Mouse (Mus musculus): ENCODE measurements at regions not wholly inside any gene's neighbourhood (a gene's known extent, or its start where the extent isn't known, plus 50 kb on each side); places are given as distances from the start of the nearest gene placed in this dataset.

GRCm38 (mm10) chr3:66400791-66401568, 104.3 kb upstream of the Veph1 start:
- Histone ChIP-seq H3K9me3 (ENCODE audit: low read length) (no peaks in the 10 kb centered on the region), H3K36me3 (ENCODE audit: insufficient read depth, low read length) (no peaks in the 10 kb centered on the region), H3K4me1 (ENCODE audit: insufficient read depth, low read length) (no peaks in the 10 kb centered on the region), H3K27me3 (ENCODE audit: insufficient read depth, low read length) (no peaks in the 10 kb centered on the region), H3K27ac (ENCODE audit: low read length) (no peak overlapping the region), H3K9ac (replicated peaks; ENCODE audit: low read length) (no peak overlapping the region), H3K4me2 (replicated peaks; ENCODE audit: low read depth, low read length) (peak overlapping the region; percentile 22; the same call in 1 of the 2 replicates), H3K4me3 (ENCODE audit: low read length) (no peak overlapping the region)
- 23% methylated on average over 16 of the region's 16 CpGs for WGBS
- ATAC-seq (ENCODE audit: low FRiP score, low TSS enrichment): peak; percentile 67

GRCm38 (mm10) chr3:66398214-66399150, 101.8 kb upstream of the Veph1 start:
- H3K4me1 ChIP-seq (ENCODE audit: insufficient read depth, low read length): no peaks in the 10 kb centered on the region
- no peak overlapping the region for H3K9ac ChIP-seq (replicated peaks; ENCODE audit: low read length)
- 69% methylated on average over 12 of the region's 12 CpGs for WGBS
- no peaks in the 10 kb centered on the region for H3K9me3 ChIP-seq (ENCODE audit: low read length)
- no peak overlapping the region for H3K4me2 ChIP-seq (replicated peaks; ENCODE audit: low read depth, low read length)
- no peak overlapping the region for H3K4me3 ChIP-seq (ENCODE audit: low read length)
- no peak overlapping the region for H3K27ac ChIP-seq (ENCODE audit: low read length)
- no peak for ATAC-seq (ENCODE audit: low FRiP score, low TSS enrichment)
- H3K27me3 ChIP-seq (ENCODE audit: insufficient read depth, low read length): no peaks in the 10 kb centered on the region
- no peaks in the 10 kb centered on the region for H3K36me3 ChIP-seq (ENCODE audit: insufficient read depth, low read length)

- H3K4me3 ChIP-seq (ENCODE audit: low read length): no peak overlapping the region
- H3K36me3 ChIP-seq (ENCODE audit: insufficient read depth, low read length): no peaks in the 10 kb centered on the region
- no peak overlapping the region for H3K4me2 ChIP-seq (replicated peaks; ENCODE audit: low read depth, low read length)
- H3K27ac ChIP-seq (ENCODE audit: low read length): no peak overlapping the region
- no peak for ATAC-seq (ENCODE audit: low FRiP score, low TSS enrichment)
- H3K27me3 ChIP-seq (ENCODE audit: insufficient read depth, low read length): no peaks in the 10 kb centered on the region
- 60% methylated on average over 14 of the region's 14 CpGs for WGBS
- H3K9me3 ChIP-seq (ENCODE audit: low read length): no peaks in the 10 kb centered on the region
- H3K9ac ChIP-seq (replicated peaks; ENCODE audit: low read length): no peak overlapping the region
- H3K4me1 ChIP-seq (ENCODE audit: insufficient read depth, low read length): no peaks in the 10 kb centered on the region
These were observed 78.7 kb upstream of the Veph1 start for GRCm38 (mm10) chr3:66375088-66375910.

DNA sequence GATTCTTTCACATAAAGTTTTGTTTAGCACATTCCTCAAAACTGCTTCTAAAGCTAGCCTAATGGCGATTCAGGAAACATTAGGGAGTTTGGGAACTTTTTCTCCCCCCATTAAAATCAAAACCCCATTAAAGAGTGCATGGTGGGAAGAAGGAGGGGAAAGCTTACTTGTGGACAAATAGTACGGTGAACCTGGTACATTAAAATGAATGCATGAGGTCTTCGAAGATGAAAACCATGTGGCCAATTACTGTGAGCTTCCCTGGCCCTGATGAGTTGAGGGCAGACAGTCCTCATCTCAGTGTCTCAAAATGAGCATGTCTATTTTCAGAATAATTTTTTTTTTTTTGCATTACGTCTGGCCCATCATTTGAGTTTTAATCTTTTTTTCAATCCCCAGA, 78.0 kb upstream of the Veph1 start:
- no peak for ATAC-seq (ENCODE audit: low FRiP score, low TSS enrichment)
- Histone ChIP-seq H3K27me3 (ENCODE audit: insufficient read depth, low read length) (no peaks in the 10 kb centered on the region), H3K9me3 (ENCODE audit: low read length) (no peaks in the 10 kb centered on the region), H3K9ac (replicated peaks; ENCODE audit: low read length) (no peak overlapping the region), H3K4me1 (ENCODE audit: insufficient read depth, low read length) (no peaks in the 10 kb centered on the region), H3K36me3 (ENCODE audit: insufficient read depth, low read length) (no peaks in the 10 kb centered on the region), H3K4me2 (replicated peaks; ENCODE audit: low read depth, low read length) (no peak overlapping the region), H3K4me3 (ENCODE audit: low read length) (no peak overlapping the region), H3K27ac (ENCODE audit: low read length) (no peak overlapping the region)
- WGBS: 75% methylated on average over 4 of the region's 4 CpGs

DNA sequence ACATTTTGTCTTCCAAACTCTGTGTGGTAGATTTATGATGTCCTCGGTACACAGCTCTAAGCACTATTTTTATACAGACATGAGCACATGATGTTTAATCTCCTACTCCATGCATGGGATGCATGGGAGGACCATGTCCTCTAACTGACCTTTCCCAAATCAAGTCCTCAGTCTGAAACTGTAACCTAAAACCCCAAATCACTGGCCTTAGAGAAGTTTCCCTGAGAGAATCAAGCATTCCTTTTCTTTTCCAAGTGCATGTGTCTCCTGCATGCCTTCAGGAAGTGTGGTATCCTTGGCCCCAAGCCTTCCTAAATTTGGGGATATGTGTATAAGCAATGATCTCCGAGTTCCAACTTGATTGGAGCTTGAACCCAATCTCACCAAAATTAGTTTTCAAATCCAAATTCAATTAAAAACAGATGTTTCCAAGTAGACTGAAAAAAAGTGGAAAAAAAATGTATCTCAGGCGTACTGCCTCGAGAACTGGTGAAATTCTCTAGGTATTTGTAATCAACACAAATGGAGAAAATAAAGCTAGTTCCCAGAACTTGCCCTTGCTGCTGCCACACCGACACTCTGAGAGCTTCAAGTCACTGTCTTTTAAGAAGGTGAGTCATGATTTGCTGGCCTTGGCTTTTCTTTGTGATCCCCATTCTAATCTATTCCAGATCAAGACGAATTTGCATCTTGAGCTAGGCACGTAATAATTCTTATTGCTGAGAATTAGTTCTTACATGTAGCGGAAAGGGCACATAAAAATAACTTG, 77.4 kb upstream of the Veph1 start:
- no peak for ATAC-seq (ENCODE audit: low FRiP score, low TSS enrichment)
- Histone ChIP-seq H3K4me3 (ENCODE audit: low read length) (no peak overlapping the region), H3K4me1 (ENCODE audit: insufficient read depth, low read length) (no peaks in the 10 kb centered on the region), H3K4me2 (replicated peaks; ENCODE audit: low read depth, low read length) (no peak overlapping the region), H3K36me3 (ENCODE audit: insufficient read depth, low read length) (no peaks in the 10 kb centered on the region), H3K9me3 (ENCODE audit: low read length) (no peaks in the 10 kb centered on the region), H3K27ac (ENCODE audit: low read length) (no peak overlapping the region), H3K27me3 (ENCODE audit: insufficient read depth, low read length) (no peaks in the 10 kb centered on the region), H3K9ac (replicated peaks; ENCODE audit: low read length) (no peak overlapping the region)
- WGBS: 71% methylated on average over 8 of the region's 8 CpGs
